Mouse (Mus musculus) megakaryocyte, embryonic 14.5 days (primary cell): ENCODE data around the gene Slc12a5.

Experiments used
- FLI1 ChIP-seq: IDR thresholded peaks from 2 replicates; pipeline ENCODE4 v1.6.1; 2012; ENCODE audit warnings: low read length, inconsistent platforms, mixed read lengths
- GATA1 ChIP-seq: IDR thresholded peaks from 3 replicates; pipeline ENCODE4 v1.6.1; 2012; ENCODE audit warnings: mixed read lengths, low read length, inconsistent platforms, borderline replicate concordance

- TF ChIP-seq GATA1 (no peak), FLI1 (no peak)
These were observed 49.7 kb downstream of the Slc12a5 start for GRCm38 (mm10) chr2:165010351-165010750.
